Mouse (Mus musculus) limb, embryonic 15.5 days (tissue): ENCODE measurements around the gene Slc39a2. TPM values are rescaled to one million over a fixed set of nuclear protein-coding genes. Genes with fewer than 3 reads are reported as not detected.

Source experiments
- ATAC-seq: fragments of 200-750 bp; cut with Nextera tagmentation; 2 replicates; pipeline ENCODE4 v1.8.0; 2017; ENCODE audit warnings: low read depth, moderate TSS enrichment; ENCODE audit not compliant: insufficient number of reproducible peaks, low FRiP score, low TSS enrichment
- H3K27ac ChIP-seq: fragments of 300-500 bp; sonication (generic); 2 replicates; pipeline ENCODE4 v1.5.1; 2015; ENCODE audit warnings: moderate library complexity, mild to moderate bottlenecking, inconsistent platforms
- H3K27me3 ChIP-seq: fragments of 300-500 bp; sonication (generic); 2 replicates; pipeline ENCODE4 v1.6.1; 2015; ENCODE audit warnings: inconsistent platforms
- H3K36me3 ChIP-seq: fragments of 300-500 bp; sonication (generic); 2 replicates; pipeline ENCODE4 v1.6.1; 2015; ENCODE audit warnings: inconsistent platforms
- H3K4me1 ChIP-seq: fragments of 300-500 bp; sonication (generic); 2 replicates; pipeline ENCODE4 v1.6.1; 2015; ENCODE audit warnings: inconsistent platforms
- H3K4me2 ChIP-seq: fragments of 300-500 bp; sonication (generic); 2 replicates; pipeline ENCODE4 v1.6.1; 2015; ENCODE audit warnings: mild to moderate bottlenecking, inconsistent platforms
- H3K4me3 ChIP-seq: fragments of 300-500 bp; sonication (generic); 2 replicates; pipeline ENCODE4 v1.5.1; 2015; ENCODE audit warnings: mild to moderate bottlenecking, inconsistent platforms
- H3K9ac ChIP-seq: fragments of 300-500 bp; sonication (generic); 2 replicates; pipeline ENCODE4 v1.6.1; 2015; ENCODE audit warnings: inconsistent platforms
- H3K9me3 ChIP-seq: fragments of 300-500 bp; sonication (generic); 2 replicates; pipeline ENCODE4 v1.6.1; 2016; ENCODE audit warnings: inconsistent platforms
- WGBS: fragments of 180-500 bp; shearing (Covaris S2); methylation state at CpG from one replicate; pipeline ENCODE4 v1.1.7; 2015; 5-methylcytosine and 5-hydroxymethylcytosine counted together
- polyA plus RNA-seq: library from polyadenylated mRNA; unstranded; fragments of >200 nt; fragmentation: Nextera tagmentation; extraction: Ambion mirVana; gene quantifications from 2 replicates; pipeline ENCODE4 v1.2.1, GENCODE M21; 2015

The Slc39a2 gene
- polyA plus RNA-seq, 1 experiment from 2014 or later: 6.1 TPM

DNA sequence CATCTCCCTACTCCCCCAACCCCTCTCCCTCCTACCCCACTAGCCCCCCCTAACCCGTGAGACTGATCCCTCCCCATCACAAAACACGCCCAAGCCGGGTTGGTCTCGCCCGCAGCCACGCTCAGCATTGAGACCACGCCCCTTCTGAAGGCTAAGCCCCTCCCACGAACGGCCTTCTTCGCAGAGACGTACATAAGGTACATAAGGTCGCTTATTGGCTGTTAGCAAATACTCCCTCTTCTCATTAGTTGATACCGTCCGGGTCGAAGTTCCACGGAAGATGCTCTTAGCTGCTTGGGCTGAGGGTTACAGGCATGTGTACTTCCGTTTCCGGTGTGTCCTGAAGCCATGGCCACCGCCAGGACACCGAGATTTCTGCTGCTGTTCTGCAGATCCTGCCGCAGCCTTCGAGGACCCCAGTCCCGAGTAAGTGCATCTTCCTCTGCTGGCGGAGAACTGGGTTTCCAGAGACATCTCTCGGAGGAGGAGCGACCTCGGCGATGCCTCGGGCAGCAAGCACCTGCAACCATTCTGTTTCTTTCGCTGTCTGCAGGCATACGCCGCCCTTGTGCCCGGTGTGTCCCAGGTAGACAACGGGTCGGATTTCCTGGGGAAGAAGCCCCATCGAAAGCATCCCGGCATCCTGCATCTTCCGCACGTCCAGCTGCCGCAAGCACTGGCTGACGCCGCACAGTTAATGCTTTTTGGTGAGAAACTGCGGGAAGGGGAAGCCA, 7.9 kb upstream of the Slc39a2 start, which contains the start of gene Mettl17:
TSS of gene Mettl17 (plus strand) at position 245 of the 734 bp plus-strand sequence.
- ATAC-seq: peak; percentile 97
- WGBS: under 1% methylated on average over 43 of the region's 43 CpGs
- Histone ChIP-seq H3K27ac (peak within 1 kb of the TSS; percentile 77), H3K4me2 (peak within 1 kb of the TSS; percentile 86), H3K4me3 (peak within 1 kb of the TSS; percentile 79), H3K9me3 (no peaks in the 10 kb centered on the region), H3K4me1 (peaks cover 8% of the 10 kb centered on the region; the same call in 1 of the 2 replicates), H3K9ac (peak within 1 kb of the TSS; percentile 61), H3K27me3 (no peaks in the 10 kb centered on the region), H3K36me3 (peaks cover 32% of the 10 kb centered on the region)

DNA sequence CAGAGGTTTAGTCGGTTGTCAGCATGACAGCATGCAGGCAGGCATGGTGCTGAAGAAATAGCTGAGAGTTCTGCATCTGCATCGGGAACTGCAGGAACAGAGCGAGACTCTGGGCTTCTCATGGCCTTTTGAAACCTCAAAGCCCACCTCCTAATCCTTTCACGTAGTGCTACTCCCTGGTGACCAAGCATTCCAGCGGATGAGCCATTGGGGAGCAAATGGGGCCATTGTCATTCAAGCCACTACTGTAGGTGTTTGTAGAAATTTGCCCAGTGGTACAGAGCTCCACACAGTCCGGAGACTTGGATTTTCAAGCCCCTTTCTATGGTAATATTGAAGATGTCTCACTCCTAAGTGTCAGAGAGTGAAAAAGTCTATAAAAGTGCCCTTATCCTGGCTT, 6.6 kb upstream of the Slc39a2 start:
- Histone ChIP-seq H3K9me3 (no peaks in the 10 kb centered on the region), H3K36me3 (peaks cover 45% of the 10 kb centered on the region), H3K4me3 (peak overlapping the region; percentile 79), H3K4me1 (peaks cover 8% of the 10 kb centered on the region; the same call in 1 of the 2 replicates), H3K27me3 (no peaks in the 10 kb centered on the region), H3K27ac (no peak overlapping the region), H3K9ac (no peak overlapping the region), H3K4me2 (peak overlapping the region; percentile 86; the same call in 1 of the 2 replicates)
- ATAC-seq: no peak
- WGBS: 65% methylated on average over 6 of the region's 6 CpGs

DNA sequence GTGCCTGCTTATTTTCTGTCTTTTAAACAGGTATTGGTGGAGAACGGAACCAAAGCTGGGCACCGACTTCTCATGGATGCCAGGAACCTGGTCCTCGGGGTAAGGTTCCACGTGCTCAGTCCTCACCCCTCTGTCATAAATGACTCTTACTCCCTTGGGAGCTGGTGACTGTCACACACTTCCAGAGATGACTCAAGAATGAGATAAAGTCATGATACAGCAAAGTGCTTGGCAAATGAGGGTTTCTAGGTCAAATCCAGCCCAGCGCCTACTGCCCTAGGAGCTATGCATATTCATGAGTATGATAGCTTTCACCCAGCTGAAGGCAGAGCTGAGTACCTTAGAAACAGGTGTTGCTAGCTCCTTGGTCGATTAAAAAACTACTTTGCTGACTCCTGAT, 2.9 kb upstream of the Slc39a2 start:
- no peaks in the 10 kb centered on the region for H3K9me3 ChIP-seq
- peaks cover 60% of the 10 kb centered on the region for H3K36me3 ChIP-seq
- 87% methylated on average over 6 of the region's 6 CpGs for WGBS
- peaks cover 8% of the 10 kb centered on the region; the same call in 1 of the 2 replicates for H3K4me1 ChIP-seq
- H3K27me3 ChIP-seq: no peaks in the 10 kb centered on the region
- no peak overlapping the region for H3K27ac ChIP-seq
- no peak overlapping the region for H3K9ac ChIP-seq
- no peak for ATAC-seq
- no peak overlapping the region for H3K4me3 ChIP-seq
- H3K4me2 ChIP-seq: no peak overlapping the region

DNA sequence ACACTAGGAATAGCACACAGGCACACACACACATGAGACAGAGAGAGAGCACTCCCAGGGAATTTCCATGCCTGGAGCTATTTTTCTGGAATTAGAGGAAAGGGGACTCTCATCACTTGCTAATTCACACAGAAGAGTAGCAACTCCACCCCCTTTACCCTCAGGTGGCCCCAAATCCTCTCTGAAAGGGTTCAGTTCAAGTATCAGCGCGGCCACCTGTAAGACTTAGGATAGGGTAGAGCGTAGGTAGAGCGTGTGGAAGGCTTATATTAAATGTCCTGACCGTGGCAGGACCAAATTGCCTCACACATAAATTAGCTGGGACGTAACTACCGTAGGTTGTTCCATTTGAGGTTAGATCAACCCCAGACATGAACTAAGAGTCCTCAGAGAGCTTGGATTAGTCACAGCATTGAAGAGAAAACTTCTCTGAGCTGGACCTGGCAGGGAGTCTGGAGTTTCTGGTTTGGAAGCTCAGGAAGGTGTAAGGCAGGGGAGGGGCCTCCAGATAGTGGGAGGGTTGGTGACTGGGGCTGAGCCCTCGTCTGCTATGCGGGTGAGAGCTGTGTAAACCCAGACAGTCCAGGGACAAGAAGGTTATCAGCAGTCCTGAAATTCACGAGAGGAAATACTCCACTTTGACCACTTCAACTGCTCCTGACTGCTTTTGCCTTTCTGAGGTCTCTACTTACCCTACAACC, 555 bp downstream of the Slc39a2 start:
- Histone ChIP-seq H3K4me2 (no peak overlapping the region), H3K4me3 (no peak overlapping the region), H3K9me3 (no peaks in the 10 kb centered on the region), H3K27me3 (no peaks in the 10 kb centered on the region), H3K36me3 (peaks cover 44% of the 10 kb centered on the region), H3K27ac (no peak overlapping the region), H3K9ac (no peak overlapping the region), H3K4me1 (0 out of 2 replicates have a peak, but pooled peaks cover 2% of the 10 kb centered on the region)
- no peak; the same call in 1 of the 2 replicates for ATAC-seq
- WGBS: 23% methylated on average over 10 of the region's 10 CpGs

DNA sequence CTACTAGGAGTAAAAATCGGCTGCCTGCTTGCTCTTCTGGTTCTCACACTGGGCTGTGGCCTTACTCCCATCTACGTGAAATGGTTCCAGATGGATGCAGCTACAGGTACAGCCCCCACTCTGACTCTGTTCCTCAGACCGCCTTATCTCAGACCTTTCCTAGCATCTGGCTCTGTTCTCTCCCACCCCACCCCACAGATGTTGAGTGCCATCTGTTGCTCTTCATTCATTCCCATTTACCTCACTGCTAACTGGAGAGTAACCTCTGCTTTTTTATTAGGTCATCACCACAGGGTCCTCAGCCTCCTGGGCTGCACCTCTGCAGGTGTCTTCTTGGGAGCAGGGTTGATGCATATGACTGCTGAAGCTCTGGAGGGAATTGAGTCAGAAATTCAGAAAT, 1.1 kb downstream of the Slc39a2 start:
- no peak for ATAC-seq
- H3K36me3 ChIP-seq: peaks cover 39% of the 10 kb centered on the region
- 54% methylated on average over 3 of the region's 3 CpGs for WGBS
- 0 out of 2 replicates have a peak, but pooled peaks cover 2% of the 10 kb centered on the region for H3K4me1 ChIP-seq
- H3K9ac ChIP-seq: no peak overlapping the region
- no peak overlapping the region for H3K4me2 ChIP-seq
- H3K4me3 ChIP-seq: no peak overlapping the region
- no peaks in the 10 kb centered on the region for H3K27me3 ChIP-seq
- H3K27ac ChIP-seq: no peak overlapping the region
- no peaks in the 10 kb centered on the region for H3K9me3 ChIP-seq

DNA sequence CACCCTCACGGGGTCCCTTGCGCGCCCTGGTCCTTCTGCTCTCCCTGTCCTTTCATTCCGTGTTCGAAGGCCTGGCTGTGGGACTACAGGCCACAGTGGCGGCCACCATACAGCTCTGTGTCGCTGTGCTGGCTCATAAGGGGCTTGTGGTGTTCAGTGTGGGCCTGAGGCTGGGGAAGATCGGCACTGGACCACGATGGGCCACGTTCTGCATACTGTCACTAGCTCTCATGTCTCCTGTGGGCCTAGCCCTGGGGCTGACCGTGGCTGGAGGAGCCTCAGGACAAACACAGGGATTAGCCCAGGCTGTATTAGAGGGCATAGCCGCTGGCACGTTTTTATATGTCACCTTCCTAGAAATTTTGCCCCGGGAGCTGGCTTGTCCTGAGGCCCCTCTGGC, 2.4 kb downstream of the Slc39a2 start:
- no peak overlapping the region for H3K27ac ChIP-seq
- no peaks in the 10 kb centered on the region for H3K27me3 ChIP-seq
- peaks cover 27% of the 10 kb centered on the region for H3K36me3 ChIP-seq
- no peak for ATAC-seq
- H3K9me3 ChIP-seq: no peaks in the 10 kb centered on the region
- H3K9ac ChIP-seq: no peak overlapping the region
- H3K4me3 ChIP-seq: no peak overlapping the region
- 82% methylated on average over 14 of the region's 14 CpGs for WGBS
- 0 out of 2 replicates have a peak, but pooled peaks cover 2% of the 10 kb centered on the region for H3K4me1 ChIP-seq
- H3K4me2 ChIP-seq: no peak overlapping the region

DNA sequence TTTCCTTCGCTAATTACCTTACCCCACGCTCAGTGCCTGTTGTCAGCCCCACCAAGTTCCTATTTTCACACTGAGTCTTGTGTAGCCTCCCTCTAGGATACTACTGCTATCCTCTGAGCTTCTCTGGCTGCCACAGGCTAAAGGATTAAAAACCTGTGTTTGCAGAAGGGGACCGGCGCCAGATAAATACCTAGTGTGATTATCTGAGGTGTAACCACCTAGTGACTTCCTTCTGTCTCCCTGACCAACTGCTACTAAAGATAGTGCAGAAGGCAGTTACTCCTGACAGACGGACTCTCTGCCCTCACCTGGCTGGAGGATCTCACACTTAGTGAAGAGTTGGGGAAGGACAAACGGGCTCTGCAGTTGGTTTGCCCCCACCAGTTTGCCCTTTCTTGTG, 3.3 kb downstream of the Slc39a2 start:
- ATAC-seq: no peak
- Histone ChIP-seq H3K36me3 (peaks cover 17% of the 10 kb centered on the region), H3K27ac (no peak overlapping the region), H3K4me3 (no peak overlapping the region), H3K4me1 (0 out of 2 replicates have a peak, but pooled peaks cover 2% of the 10 kb centered on the region), H3K9me3 (no peaks in the 10 kb centered on the region), H3K9ac (no peak overlapping the region), H3K27me3 (no peaks in the 10 kb centered on the region), H3K4me2 (no peak overlapping the region)
- WGBS: 81% methylated on average over 6 of the region's 6 CpGs

DNA sequence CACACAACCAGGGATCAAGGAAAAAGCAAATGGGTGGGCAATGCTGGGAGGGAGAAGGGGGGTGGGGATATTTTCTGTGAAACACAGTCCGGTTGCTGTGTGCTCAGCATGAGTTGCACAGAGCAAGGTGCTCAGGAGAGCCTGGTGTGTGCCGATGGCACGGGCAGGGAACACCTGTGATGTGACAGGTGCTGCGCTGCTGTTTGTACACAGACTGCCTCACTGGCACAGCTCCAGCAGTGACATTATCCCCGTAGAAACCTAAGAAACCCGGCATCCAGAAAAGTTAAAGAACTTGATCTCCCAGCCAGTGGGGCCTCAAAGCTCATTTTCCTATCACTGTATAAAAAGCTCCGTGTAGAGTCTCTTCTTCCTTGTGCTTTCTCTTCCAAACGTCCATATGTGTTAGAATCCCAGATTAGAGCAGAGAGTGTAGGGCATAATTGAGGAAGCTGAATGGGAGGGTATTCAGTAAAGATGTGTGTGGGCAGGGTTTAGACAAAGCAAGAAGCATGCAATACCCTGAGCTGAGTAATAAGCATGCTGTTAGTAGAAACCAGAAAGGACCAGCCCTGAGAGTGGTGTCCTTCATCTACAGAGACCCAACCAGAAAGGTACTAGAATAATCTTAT, 4.0 kb downstream of the Slc39a2 start:
- Histone ChIP-seq H3K9ac (no peak overlapping the region), H3K4me2 (no peak overlapping the region), H3K27ac (no peak overlapping the region), H3K4me1 (0 out of 2 replicates have a peak, but pooled peaks cover 2% of the 10 kb centered on the region), H3K27me3 (no peaks in the 10 kb centered on the region), H3K36me3 (peaks cover 11% of the 10 kb centered on the region), H3K9me3 (no peaks in the 10 kb centered on the region), H3K4me3 (no peak overlapping the region)
- no peak for ATAC-seq
- 60% methylated on average over 8 of the region's 8 CpGs for WGBS

DNA sequence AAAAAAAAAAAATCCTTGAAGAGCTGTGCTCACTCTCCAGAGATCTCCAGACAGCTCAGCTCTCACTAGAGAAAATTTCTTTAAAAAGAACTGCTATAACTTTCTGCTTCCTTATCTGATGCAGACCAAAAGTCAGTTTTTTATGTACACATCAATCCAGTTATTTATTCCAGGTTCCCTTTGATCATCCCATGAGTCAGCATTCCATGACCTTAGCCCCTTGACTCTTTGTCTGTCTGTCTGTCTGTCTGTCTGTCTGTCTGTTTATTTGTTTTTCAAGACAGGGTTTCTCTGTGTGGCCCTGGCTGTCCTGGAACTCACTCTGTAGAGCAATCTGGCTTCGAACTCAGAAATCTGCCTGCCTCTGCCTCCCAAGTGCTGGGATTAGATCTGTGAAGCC, 6.7 kb downstream of the Slc39a2 start:
- Histone ChIP-seq H3K9ac (no peak overlapping the region), H3K4me1 (0 out of 2 replicates have a peak, but pooled peaks cover 2% of the 10 kb centered on the region), H3K4me2 (no peak overlapping the region), H3K9me3 (no peaks in the 10 kb centered on the region), H3K27me3 (no peaks in the 10 kb centered on the region), H3K27ac (no peak overlapping the region), H3K4me3 (no peak overlapping the region), H3K36me3 (0 out of 2 replicates have a peak, but pooled peaks cover 4% of the 10 kb centered on the region)
- WGBS: 94% methylated on average over 1 of the region's 1 CpGs
- no peak for ATAC-seq

DNA sequence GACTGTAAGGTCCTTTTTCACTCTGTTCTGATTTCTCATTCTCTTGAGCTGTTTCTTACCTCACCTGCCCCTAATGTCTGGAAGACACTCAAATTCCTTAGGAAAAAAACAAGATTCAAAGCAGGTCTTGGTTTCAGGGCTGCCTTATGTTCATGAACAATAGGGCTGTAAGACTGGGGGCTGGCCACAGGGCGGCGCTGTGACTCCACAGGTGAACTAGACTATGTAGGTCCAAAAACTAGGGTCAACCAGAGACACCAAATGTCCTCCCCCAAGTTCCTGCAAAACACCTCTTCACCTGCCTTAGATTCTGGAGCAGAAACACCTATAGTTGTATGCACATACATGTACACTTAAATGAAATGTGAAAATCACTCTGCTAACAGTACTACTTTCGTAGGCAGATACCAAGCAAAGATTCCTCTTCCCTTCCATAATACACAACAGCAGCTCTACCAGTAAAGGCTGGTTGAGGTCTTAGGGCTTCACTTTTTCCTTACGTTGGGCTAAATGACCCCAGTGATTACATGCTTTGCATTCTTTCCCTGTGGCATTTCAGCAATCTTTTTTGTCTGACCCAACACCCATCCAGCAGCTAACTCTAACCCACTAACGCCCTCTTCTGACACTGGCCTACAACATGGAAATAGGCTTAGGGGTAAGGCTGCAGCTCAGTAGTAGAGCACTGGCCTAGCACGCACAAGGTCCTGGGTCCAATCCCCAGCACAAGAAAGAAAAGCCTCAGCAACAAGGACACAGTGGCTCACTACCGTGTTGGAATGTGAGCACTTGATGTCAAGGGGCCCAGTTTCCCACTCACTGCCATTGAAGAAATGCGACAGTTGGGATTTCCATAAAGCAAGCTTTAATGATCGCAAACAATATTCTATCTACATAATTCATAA, 10.4 kb downstream of the Slc39a2 start:
- Histone ChIP-seq H3K27ac (no peak overlapping the region), H3K27me3 (no peaks in the 10 kb centered on the region), H3K4me2 (no peak overlapping the region), H3K9me3 (no peaks in the 10 kb centered on the region), H3K36me3 (peaks cover 25% of the 10 kb centered on the region), H3K4me3 (no peak overlapping the region), H3K4me1 (no peaks in the 10 kb centered on the region), H3K9ac (no peak overlapping the region)
- WGBS: 56% methylated on average over 9 of the region's 9 CpGs
- no peak for ATAC-seq

DNA sequence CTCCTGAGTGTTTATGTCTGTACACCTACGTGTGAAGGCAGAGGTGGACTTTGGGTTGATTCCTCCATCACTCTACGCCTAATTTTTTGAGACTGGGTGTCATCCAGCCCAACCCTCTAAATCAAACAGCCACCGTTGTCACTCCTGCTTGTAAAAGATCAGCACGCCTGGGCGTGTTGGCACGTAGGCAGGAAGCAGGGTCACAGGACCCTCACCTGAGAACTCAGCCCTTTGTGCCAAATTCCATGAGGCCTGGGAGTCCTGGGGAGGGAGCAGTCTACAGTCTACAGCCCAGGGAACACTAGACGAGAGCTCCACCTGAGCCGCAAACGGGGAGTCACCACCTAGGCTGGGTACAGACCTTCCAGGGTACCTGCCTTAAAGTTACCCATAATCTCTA, 11.1 kb downstream of the Slc39a2 start:
- no peak overlapping the region for H3K4me3 ChIP-seq
- H3K4me1 ChIP-seq: no peaks in the 10 kb centered on the region
- no peak overlapping the region for H3K9ac ChIP-seq
- peaks cover 29% of the 10 kb centered on the region for H3K36me3 ChIP-seq
- ATAC-seq: no peak
- H3K4me2 ChIP-seq: no peak overlapping the region
- no peaks in the 10 kb centered on the region for H3K9me3 ChIP-seq
- H3K27me3 ChIP-seq: no peaks in the 10 kb centered on the region
- H3K27ac ChIP-seq: no peak overlapping the region
- 76% methylated on average over 9 of the region's 9 CpGs for WGBS
